Mouse (Mus musculus) heart, embryonic 10.5 days (tissue): ENCODE measurements at regions not wholly inside any gene's neighbourhood (a gene's known extent, or its start where the extent isn't known, plus 50 kb on each side); places are given as distances from the start of the nearest gene placed in this dataset.
A peak's percentile ranks its signal among the peaks of the same experiment; 100 is the strongest.

Experiments used
- DNase-seq: peaks from one replicate; pipeline ENCODE4 v3.0.0-alpha.2; 2017; ENCODE audit warnings: low spot score
- H3K27ac ChIP-seq: fragments of 300-500 bp; sonication (generic); 2 replicates; pipeline ENCODE4 v1.5.1; 2016; ENCODE audit warnings: mild to moderate bottlenecking
- H3K27me3 ChIP-seq: fragments of 300-500 bp; sonication (generic); 2 replicates; pipeline ENCODE4 v1.6.1; 2016; ENCODE audit warnings: mild to moderate bottlenecking; ENCODE audit not compliant: poor library complexity, insufficient read depth, severe bottlenecking
- H3K36me3 ChIP-seq: fragments of 300-500 bp; sonication (generic); 2 replicates; pipeline ENCODE4 v1.6.1; 2016; ENCODE audit warnings: mild to moderate bottlenecking, moderate library complexity
- H3K4me1 ChIP-seq: fragments of 300-500 bp; sonication (generic); 2 replicates; pipeline ENCODE4 v1.6.1; 2016; ENCODE audit warnings: mild to moderate bottlenecking
- H3K4me3 ChIP-seq: fragments of 300-500 bp; sonication (generic); 2 replicates; pipeline ENCODE4 v1.5.1; 2016; ENCODE audit warnings: mild to moderate bottlenecking, moderate library complexity
- H3K9me3 ChIP-seq: fragments of 300-500 bp; sonication (generic); 2 replicates; pipeline ENCODE4 v1.6.1; 2016; ENCODE audit warnings: mild to moderate bottlenecking, moderate library complexity
- WGBS: fragments of 180-500 bp; shearing (Covaris S2); methylation state at CpG from one replicate; pipeline ENCODE4 v1.1.7; 2016; 5-methylcytosine and 5-hydroxymethylcytosine counted together

DNA sequence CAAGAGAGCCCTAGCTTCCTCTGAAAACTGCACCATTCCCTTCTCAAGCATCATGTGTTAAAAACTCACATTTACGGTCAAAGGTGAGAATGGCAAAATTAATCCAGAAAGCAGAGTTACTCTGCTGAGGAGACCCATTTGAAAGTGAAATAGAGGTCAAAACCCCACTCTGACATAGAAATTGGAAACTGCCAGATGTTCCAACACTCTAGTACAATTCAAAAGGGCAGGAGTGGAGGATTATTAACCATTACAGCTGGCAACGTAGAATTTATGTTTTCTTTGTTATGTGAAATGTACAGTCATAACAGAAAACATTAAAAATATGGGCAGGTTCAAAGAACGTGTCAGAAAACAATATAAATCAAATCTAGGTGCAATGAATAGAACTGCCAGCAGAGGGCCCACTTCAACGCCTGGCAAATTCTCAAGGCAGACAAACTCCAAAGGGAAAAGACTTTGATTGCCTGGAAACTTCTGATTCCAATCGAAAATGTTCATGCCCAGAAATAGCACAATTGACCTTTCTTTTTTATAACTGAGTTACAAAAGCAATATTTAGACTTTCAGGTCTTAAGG is 54.2 kb upstream of the Rfpl4b start:
- Histone ChIP-seq H3K4me3 (no peak overlapping the region), H3K36me3 (no peaks in the 10 kb centered on the region), H3K9me3 (no peaks in the 10 kb centered on the region), H3K4me1 (no peaks in the 10 kb centered on the region), H3K27ac (no peak overlapping the region), H3K27me3 (no peaks in the 10 kb centered on the region)
- WGBS: 20% methylated on average over 5 of the region's 5 CpGs
- no peak for DNase-seq

DNA sequence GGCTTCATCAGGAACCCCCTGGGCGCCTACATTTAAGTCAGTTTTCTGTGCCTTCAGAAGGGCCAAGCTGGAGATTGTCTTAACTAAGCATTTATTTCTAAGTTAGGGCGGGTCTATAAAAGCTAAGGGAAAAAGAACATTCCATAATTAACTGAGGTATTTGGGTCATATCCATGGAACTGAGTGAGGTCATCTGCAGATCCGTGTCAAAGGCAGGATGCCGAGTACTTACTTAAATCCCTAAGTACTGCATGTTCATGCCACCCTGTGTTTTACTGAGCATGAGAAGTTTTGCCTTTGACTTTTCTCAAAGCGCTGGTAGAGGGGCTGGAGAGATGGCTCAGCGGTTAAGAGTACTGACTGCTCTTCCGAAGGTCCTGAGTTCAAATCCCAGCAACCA is 57.7 kb upstream of the Rfpl4b start:
- Histone ChIP-seq H3K4me3 (no peak overlapping the region), H3K36me3 (no peaks in the 10 kb centered on the region), H3K9me3 (no peaks in the 10 kb centered on the region), H3K27me3 (no peaks in the 10 kb centered on the region), H3K27ac (no peak overlapping the region), H3K4me1 (peaks cover 5% of the 10 kb centered on the region)
- 87% methylated on average over 7 of the region's 7 CpGs for WGBS
- no peak for DNase-seq

DNA sequence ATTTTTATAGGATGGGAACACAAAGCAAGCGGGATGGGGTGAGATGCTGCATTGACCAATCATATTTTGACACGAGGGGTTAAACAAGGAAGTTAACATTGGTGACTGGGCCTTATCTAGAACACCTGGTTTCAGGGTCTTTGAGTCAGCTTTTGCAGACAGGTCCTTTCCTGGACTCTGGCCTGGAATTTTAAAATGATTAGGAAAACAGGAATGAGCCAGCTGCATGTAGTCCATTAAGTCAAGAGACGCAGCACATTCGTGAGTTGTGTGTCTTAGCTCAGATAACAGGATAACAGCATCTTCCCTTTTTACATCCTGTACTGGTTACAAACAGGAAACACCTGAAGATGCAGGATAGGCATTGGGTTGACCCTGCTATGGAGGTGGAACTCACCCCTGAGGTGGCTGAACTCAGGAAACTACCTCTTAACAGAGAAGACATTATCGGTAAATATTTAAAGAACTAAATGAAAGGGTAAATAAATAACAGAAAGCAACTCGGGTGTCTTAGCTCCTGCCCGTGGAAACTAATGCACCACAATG is 59.1 kb upstream of the Rfpl4b start:
- H3K4me3 ChIP-seq: no peak overlapping the region
- H3K36me3 ChIP-seq: no peaks in the 10 kb centered on the region
- H3K4me1 ChIP-seq: peaks cover 9% of the 10 kb centered on the region
- WGBS: 58% methylated on average over 7 of the region's 7 CpGs
- no peaks in the 10 kb centered on the region for H3K9me3 ChIP-seq
- no peaks in the 10 kb centered on the region for H3K27me3 ChIP-seq
- DNase-seq: no peak
- no peak overlapping the region for H3K27ac ChIP-seq

DNA sequence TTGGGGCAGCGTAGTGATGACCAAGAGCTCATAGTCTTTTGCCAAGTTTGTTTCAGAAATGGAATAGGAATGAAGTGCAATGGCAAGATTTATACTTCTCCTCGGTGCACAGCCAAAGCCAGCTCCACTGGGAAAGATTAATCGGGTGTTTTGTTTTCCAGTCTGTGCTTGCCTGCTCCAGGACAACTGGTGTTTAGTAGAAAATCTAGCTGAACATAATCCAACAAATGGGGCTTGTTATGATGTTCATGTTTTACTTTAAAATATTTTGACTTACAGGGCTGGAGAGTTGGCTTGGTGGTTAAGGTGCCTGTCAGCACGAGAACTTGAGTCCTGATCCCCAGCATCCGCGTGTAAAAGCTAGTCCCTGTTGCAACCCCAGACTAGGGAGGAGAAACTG is 60.6 kb upstream of the Rfpl4b start:
- Histone ChIP-seq H3K4me3 (no peak overlapping the region), H3K36me3 (no peaks in the 10 kb centered on the region), H3K27me3 (no peaks in the 10 kb centered on the region), H3K9me3 (no peaks in the 10 kb centered on the region), H3K4me1 (peaks cover 9% of the 10 kb centered on the region), H3K27ac (no peak overlapping the region)
- 88% methylated on average over 6 of the region's 6 CpGs for WGBS
- DNase-seq: no peak

DNA sequence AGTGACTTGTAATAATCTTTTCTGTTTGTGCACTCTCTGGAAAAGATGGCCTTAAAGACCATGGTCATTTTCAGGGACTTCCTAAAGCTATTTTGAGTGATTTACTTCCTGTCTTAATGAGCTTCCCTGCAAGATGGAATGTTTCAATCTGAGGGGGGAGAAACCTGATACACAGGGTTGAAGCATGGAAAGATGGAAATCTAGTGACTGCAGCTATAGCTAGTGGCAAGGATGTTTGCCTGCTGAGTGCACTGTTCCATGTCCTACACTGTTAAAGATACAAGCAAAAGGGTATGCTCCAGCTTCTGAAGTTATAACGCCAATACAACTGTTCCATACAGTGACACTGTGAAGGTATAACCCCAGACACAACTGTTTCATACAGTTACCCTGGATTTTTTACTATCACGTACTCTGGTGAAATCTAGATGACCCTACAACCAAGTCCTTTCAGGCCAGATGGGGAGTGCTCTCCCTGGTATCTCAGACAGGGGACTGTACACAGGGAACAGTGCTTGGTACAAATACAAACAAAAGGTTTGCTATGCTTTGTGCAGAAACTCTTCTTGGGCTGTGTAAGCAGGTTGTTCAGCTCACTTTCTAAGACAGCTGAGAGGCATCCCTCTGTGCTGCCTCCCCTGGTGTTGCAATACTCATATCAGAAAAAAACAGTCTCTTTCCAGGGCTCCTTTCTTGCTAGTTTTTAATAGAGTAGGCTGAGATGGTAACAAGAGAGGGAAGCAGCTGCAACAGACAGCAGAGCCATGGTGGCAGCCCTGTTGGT is 62.4 kb upstream of the Rfpl4b start:
- H3K36me3 ChIP-seq: no peaks in the 10 kb centered on the region
- H3K4me3 ChIP-seq: no peak overlapping the region
- WGBS: 75% methylated on average over 2 of the region's 2 CpGs
- no peaks in the 10 kb centered on the region for H3K9me3 ChIP-seq
- no peaks in the 10 kb centered on the region for H3K27me3 ChIP-seq
- no peak overlapping the region for H3K27ac ChIP-seq
- no peak for DNase-seq
- H3K4me1 ChIP-seq: peaks cover 9% of the 10 kb centered on the region

DNA sequence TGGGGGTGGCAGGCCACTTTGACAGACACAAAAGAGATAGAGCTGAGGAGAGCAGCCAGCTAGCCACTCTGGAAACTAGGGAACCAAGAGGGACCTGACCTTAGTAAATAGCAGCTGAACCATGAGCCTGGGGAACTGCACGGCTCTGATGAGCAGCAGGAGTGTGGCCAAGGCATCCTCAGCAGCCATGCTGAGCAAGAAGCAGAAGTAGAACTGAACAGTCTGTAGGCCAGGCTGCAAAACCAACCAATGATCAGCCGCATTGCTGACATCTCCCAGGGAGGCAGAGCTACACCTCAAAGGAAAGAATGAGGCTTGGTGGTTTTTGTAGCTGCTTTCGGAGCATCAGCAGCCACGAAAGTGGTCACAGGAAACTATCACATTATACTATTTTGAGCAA is 63.1 kb upstream of the Rfpl4b start:
- WGBS: 69% methylated on average over 4 of the region's 4 CpGs
- H3K9me3 ChIP-seq: no peaks in the 10 kb centered on the region

DNA sequence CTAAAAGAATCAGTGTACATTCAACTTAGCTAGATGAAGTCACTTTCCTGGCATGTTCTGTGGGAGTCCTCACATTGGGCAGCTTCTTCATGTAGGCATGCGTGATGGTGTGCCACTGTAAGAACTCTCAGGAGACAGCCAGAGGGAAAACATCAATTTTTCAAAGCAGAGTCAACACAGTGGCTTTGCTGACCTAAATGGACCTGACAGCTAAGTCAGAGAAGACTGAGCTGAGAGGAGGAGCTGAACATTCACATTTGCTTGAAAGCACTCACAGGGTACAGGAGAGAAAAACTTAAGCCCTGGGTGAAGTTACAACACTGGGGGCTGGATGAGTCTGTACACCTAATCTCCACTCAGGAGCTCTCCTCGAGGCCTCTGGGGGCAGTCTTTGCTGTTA is 64.9 kb upstream of the Rfpl4b start:
- WGBS: 70% methylated on average over 2 of the region's 2 CpGs

More for the DNA sequence above, 63.1 kb upstream of the Rfpl4b start:
- H3K36me3 ChIP-seq: no peaks in the 10 kb centered on the region
- H3K4me1 ChIP-seq: peaks cover 9% of the 10 kb centered on the region
- no peak for DNase-seq
- no peak overlapping the region for H3K4me3 ChIP-seq
- no peaks in the 10 kb centered on the region for H3K27me3 ChIP-seq
- no peak overlapping the region for H3K27ac ChIP-seq

DNA sequence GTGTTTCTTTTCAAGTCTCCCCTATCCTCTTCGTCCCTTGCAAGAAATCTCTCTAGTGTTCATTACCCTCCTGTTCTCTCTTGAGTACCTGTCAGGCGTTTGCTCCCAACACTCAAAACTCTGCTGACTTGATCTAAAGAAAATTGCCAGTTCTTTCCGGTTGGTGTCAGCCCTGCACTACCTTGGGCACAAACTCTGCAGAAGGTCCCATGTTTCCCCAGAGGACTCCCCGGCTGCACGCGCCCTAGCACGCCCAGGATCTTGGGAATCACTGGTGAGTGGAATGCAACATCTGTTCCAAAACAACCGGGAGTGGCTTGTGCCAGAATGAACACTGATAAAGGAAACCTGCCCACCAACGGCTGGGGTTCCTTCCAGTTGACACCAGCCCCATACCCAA is 66.3 kb upstream of the Rfpl4b start:
- Histone ChIP-seq H3K27me3 (no peaks in the 10 kb centered on the region), H3K27ac (no peak overlapping the region), H3K36me3 (no peaks in the 10 kb centered on the region), H3K4me1 (peaks cover 9% of the 10 kb centered on the region), H3K9me3 (no peaks in the 10 kb centered on the region), H3K4me3 (no peak overlapping the region)
- 64% methylated on average over 9 of the region's 9 CpGs for WGBS
- DNase-seq: no peak

More for the DNA sequence above, 64.9 kb upstream of the Rfpl4b start:
- H3K4me3 ChIP-seq: no peak overlapping the region
- H3K9me3 ChIP-seq: no peaks in the 10 kb centered on the region
- peaks cover 9% of the 10 kb centered on the region for H3K4me1 ChIP-seq
- no peak for DNase-seq
- no peaks in the 10 kb centered on the region for H3K27me3 ChIP-seq
- no peak overlapping the region for H3K27ac ChIP-seq
- no peaks in the 10 kb centered on the region for H3K36me3 ChIP-seq

DNA sequence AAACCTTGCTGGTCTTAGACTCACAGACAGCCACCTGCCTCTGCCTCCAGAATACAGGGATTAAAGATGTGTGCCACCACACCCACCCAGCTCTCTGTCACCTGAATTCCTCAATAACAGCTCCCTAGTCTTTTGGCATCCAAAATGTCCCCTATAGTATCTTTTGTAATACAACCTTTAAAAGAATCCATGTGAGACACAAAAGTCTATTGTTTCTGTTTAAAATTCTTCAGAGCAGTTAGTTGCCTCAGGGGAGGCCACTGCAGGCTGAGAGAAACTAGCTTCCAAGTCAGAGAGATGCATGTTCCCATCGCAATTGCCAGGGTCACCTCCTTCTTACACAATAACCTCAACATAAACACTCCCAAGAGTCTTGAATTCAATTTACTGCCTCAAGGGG is 70.6 kb upstream of the Lama4 start:
- Histone ChIP-seq H3K4me3 (no peak overlapping the region), H3K27ac (no peak overlapping the region), H3K27me3 (no peaks in the 10 kb centered on the region), H3K36me3 (no peaks in the 10 kb centered on the region), H3K9me3 (no peaks in the 10 kb centered on the region), H3K4me1 (peaks cover 2% of the 10 kb centered on the region; the same call in 1 of the 2 replicates)
- DNase-seq: no peak
- 84% methylated on average over 1 of the region's 1 CpGs for WGBS

DNA sequence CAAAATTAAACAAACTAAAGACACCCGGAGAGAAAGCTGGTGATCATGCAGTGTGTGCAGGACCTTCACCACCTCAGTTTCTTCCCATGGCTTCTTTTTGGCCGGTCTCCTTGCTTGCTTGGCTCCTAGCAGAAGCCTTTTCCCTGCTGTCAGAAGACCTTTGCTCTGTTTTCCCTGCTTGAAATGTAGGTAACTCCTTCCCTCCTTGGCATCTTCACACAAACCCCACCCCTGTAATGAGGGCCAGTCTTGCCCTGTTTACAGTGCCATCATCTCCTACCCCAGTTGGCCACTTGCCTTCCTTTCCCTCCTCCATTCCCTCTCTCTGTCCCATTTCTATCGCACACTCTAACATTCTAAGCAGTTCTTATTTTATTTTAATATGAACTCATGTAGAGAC is 69.7 kb upstream of the Lama4 start:
- no peaks in the 10 kb centered on the region for H3K9me3 ChIP-seq
- no peak overlapping the region for H3K4me3 ChIP-seq
- H3K27me3 ChIP-seq: no peaks in the 10 kb centered on the region
- H3K4me1 ChIP-seq: peaks cover 2% of the 10 kb centered on the region; the same call in 1 of the 2 replicates
- H3K36me3 ChIP-seq: no peaks in the 10 kb centered on the region
- no peak overlapping the region for H3K27ac ChIP-seq
- 79% methylated on average over 3 of the region's 3 CpGs for WGBS
- no peak for DNase-seq

DNA sequence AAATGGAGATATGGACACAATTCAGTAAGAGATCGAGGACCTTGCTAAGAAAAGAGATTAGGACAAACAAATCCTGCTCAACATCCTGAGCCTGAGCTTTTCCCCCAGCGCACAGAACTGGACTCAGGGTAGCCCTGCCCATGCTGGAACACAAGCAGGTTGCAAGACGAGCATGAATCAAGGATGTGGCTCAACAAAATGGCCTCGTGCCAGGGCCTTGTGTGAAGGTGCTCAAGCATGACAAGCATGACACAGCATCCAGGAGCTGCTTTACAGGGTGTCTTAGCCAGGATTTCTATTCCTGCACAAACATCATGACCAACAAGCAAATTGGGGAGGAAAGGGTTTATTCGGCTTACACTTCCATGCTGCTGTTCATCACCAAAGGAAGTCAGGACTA is 67.7 kb upstream of the Lama4 start:
- Histone ChIP-seq H3K4me1 (peaks cover 2% of the 10 kb centered on the region; the same call in 1 of the 2 replicates), H3K27ac (no peak overlapping the region), H3K9me3 (no peaks in the 10 kb centered on the region), H3K27me3 (no peaks in the 10 kb centered on the region), H3K4me3 (no peak overlapping the region), H3K36me3 (no peaks in the 10 kb centered on the region)
- WGBS: 78% methylated on average over 5 of the region's 5 CpGs
- no peak for DNase-seq

DNA sequence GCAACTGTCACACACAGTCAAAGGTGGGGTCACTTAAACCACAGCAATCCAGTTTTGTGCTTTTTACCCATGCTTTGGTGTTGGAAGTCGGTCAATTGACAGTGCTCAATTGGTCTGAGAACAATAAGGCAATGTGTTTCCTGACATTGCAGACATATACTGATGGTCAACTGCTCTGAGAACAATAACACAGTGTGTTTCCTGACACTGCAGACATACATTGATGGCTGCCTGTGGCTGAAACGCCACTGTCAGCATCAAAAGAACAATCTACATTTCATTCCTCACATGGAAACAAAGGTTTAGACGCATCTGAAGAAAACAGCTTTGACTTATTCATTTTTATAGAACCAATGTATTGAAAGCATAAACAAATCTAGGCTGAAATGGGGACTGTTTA is 59.2 kb upstream of the Lama4 start:
- no peak for DNase-seq
- 56% methylated on average over 3 of the region's 3 CpGs for WGBS

DNA sequence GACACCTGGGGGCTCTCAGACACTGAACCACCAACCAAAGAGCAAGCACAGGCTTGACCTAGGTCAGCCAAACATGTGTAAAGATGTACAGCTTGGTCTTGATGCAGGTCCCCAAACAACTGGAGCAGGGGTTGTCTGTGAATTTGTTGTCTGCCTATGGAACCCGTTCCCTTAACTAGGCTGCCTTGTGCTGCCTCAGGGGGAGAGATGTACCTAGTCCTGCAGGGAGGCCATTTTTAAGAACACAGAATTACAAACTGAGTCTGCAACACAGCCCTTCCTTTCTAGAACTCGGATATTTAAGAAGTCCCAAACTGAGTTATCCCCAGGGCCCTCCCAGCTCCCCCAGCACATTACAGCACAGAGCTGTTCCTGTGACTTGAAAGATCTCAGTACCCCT is 57.5 kb upstream of the Lama4 start:
- H3K9me3 ChIP-seq: no peaks in the 10 kb centered on the region
- H3K36me3 ChIP-seq: no peaks in the 10 kb centered on the region
- peak overlapping the region; percentile 68 for H3K27ac ChIP-seq
- peaks cover 12% of the 10 kb centered on the region; the same call in 1 of the 2 replicates for H3K4me1 ChIP-seq
- WGBS: 65% methylated on average over 2 of the region's 2 CpGs
- no peak for DNase-seq
- no peak overlapping the region for H3K4me3 ChIP-seq
- no peaks in the 10 kb centered on the region for H3K27me3 ChIP-seq

More for the DNA sequence above, 59.2 kb upstream of the Lama4 start:
- H3K4me1 ChIP-seq: peaks cover 12% of the 10 kb centered on the region; the same call in 1 of the 2 replicates
- no peaks in the 10 kb centered on the region for H3K27me3 ChIP-seq
- no peaks in the 10 kb centered on the region for H3K9me3 ChIP-seq
- H3K27ac ChIP-seq: no peak overlapping the region
- H3K4me3 ChIP-seq: no peak overlapping the region
- no peaks in the 10 kb centered on the region for H3K36me3 ChIP-seq
